Mouse (Mus musculus) megakaryocyte, embryonic 14.5 days (primary cell): ENCODE results near the gene Avpi1.

Source experiments
- FLI1 ChIP-seq: IDR thresholded peaks from 2 replicates; pipeline ENCODE4 v1.6.1; 2012; ENCODE audit warnings: low read length, inconsistent platforms, mixed read lengths
- GATA1 ChIP-seq: IDR thresholded peaks from 3 replicates; pipeline ENCODE4 v1.6.1; 2012; ENCODE audit warnings: mixed read lengths, low read length, inconsistent platforms, borderline replicate concordance

DNA sequence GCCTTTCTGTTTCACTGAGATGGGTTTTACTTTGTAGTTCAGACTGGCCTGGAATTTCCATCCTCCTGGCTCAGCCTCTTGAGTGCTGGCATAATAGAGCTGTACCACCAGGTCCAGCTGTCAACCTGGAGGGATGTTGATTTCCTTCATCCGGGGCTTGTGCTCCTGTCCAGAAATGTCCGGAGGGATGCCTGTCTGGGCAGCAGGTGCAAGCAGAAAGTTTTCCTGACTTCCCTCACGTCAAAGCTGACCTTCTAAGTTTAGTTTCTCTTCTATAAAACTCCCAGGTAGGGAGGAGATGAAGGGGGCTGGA lies 1.4 kb upstream of the Avpi1 start:
- TF ChIP-seq GATA1 (no peak), FLI1 (no peak)
